Mouse (Mus musculus): ENCODE measurements around the gene Kcnip3.

The Kcnip3 gene

GRCm38 (mm10) chr2:127471281-127471680 is 50.6 kb downstream of the Kcnip3 start:
- no peak for DNase-seq (ENCODE audit: low read depth, low spot score)

DNA sequence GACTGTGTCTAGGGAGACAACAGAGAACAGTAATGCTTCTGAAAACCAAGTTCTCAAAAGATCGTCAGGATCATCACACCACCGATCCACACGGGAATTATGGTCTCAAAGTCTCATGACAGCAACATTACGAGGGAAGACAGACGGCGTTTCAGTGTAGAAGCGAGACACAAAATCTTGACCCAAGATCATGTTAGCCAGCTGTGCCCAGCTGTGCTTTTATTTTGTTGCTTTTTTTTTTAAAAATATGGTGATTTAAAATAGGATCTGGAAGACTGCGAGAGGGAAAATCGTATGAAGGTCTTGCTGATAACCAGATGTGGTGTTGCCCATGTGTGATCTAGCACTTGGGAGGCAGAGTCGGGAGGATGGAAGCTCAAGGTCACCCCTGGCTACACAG is 51.2 kb downstream of the Kcnip3 start:
- DNase-seq (ENCODE audit: low read depth, low spot score) = no peak

- DNase-seq (ENCODE audit: low read depth, low spot score) = no peak
Measured at GRCm38 (mm10) chr2:127470183-127470582, 51.7 kb downstream of the Kcnip3 start.

DNA sequence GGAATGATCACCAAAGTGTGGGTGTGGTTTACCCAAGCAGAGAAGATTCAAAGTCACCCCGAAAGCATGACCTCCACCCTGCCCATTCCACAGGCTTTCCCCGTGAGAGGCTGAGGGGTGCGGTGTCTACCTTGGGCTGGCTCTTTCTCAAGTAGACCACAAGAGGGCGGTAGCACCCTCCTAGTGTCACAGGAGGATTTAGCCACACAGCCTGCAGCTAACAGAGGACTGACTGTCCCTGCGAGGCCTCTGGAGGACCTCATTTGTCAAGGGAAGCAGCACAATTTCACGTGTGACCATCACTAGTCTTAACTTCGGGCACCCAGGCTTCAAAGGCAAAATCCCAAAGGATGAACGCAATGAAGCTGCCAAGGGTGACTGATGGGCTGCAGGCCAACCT is 59.6 kb downstream of the Kcnip3 start:
- DNase-seq (ENCODE audit: low read depth, low spot score) = peak; percentile 75

- no peak for DNase-seq (ENCODE audit: low read depth, low spot score)
Measured at GRCm38 (mm10) chr2:127461351-127461750, 60.5 kb downstream of the Kcnip3 start.

- DNase-seq (ENCODE audit: low read depth, low spot score) = no peak
Measured at GRCm38 (mm10) chr2:127459341-127459740, 62.6 kb downstream of the Kcnip3 start.

GRCm38 (mm10) chr2:127453764-127454163 is 68.1 kb downstream of the Kcnip3 start:
- peak; percentile 79 for DNase-seq (ENCODE audit: low read depth, low spot score)

DNA sequence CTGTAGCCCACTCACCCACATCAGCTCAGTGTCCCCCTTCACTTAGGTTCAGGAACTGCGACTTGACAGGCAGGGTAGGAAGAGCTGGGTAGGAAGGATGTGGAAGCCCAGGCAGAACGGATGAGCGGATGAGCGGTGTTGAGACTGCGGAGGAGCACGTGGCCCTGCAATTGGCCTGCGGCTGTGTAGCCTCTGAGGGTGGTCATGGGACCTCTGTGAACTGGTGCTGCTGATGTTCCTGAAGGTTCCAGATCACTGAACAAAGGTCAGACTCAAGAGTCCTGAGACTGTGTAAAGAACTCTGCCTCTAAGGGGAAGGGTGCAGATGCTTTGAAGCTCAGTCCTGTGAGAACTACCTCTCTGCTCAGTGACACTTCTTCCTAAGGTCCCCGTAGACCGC is 68.8 kb downstream of the Kcnip3 start:
- DNase-seq (ENCODE audit: low read depth, low spot score) = no peak

- DNase-seq (ENCODE audit: low read depth, low spot score) = no peak
Measured at GRCm38 (mm10) chr2:127451748-127452147, 70.1 kb downstream of the Kcnip3 start.

- no peak for DNase-seq (ENCODE audit: low read depth, low spot score)
Measured at GRCm38 (mm10) chr2:127449691-127450090, 72.2 kb downstream of the Kcnip3 start.

DNA sequence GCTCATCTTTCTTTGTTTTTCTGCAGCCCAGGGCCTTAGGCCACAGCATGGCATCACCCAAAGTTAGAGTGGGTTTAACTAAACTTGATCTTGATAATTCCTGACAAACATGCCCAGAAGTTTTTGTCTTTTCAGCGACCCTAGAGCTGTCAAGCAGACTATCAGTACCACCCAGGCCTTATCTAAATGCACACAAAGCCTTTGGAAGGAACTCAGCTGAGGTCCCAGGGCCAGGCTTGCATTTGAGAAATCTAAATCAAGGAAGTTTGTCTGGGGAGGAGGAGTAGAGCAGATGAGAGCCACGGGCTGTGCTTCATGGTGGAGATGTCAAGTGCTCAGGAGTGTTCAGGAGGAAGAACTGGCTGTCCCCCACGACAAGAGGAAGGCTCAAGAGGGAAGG is 75.0 kb downstream of the Kcnip3 start:
- DNase-seq (ENCODE audit: low read depth, low spot score) = no peak

DNA sequence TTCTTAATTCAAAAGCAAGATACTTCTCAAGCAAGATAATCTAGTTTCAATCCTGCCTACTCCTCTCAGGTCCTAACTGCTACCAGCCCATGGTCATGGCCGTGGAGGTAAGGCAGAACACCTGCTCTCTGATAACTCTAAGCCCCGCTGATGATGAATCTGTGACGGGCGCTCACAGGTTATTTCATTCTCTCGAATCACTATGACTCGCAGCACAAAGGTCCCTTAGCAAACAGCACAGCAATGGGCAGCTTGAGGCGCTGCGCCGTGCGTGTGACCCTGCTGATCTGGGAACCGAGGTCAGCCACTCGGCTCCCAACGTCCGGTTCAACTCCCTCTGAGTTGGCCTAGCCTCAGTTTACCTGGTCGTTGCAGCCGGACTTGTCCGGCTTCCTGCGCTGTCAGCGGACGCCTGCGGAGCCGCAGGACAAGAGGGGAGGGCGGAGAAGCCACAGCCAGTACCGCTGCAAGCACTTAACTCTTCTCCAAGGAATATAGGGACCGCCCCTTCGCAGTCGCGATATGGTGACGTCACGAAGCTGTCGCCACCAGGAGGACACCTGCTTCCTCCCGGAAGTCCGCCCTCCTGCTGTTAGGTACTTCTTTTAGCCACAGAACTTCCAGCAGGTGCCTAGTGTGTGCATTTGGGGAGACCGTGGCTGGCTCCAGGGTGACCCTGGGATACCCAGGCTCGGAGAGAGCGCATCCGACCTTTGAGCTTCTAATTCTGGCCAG is 77.7 kb downstream of the Kcnip3 start, which contains the start of gene Fahd2a:
TSS of gene Fahd2a (minus strand) at position 511 of the 735 bp plus-strand sequence.
- DNase-seq (ENCODE audit: low read depth, low spot score) = peak; percentile 96

DNA sequence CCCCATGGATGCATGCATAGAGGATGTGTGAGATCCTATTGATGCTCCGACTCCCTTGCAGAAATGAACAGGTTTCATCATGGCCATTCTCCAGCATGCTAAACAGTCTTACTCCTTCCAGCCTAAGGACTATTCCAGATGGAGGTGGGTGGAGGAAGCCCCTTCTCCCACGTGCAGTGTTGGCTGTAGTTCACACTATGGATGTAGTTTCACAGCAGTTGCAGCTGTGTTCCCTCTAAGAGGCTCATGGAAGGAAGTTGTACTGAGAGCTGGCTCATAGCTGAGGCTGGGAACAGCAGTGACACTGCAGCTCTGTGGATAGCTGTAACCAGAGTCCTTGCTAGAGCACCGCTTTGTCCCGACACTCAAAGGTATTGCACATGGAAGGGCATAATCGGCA is 84.2 kb downstream of the Kcnip3 start:
- DNase-seq (ENCODE audit: low read depth, low spot score) = no peak

DNA sequence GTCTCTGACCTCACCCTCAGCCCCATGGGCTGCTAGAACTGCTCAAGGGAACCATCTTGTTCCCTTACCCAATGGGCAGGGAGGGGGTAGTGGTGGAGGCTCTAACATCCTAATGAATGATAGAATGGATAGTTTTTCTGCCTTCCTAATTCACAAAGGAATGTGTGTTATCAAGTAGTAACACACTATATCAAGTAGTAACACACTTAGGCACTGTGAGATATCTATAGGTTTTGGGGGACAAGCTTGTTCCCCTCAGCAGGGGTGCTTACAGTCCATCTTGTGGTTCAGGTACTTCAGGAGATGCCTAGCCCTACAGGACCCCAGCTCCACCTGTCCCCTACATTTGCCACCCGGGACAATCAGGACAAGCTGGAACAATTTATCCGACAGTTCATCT is 86.3 kb downstream of the Kcnip3 start:
- no peak for DNase-seq (ENCODE audit: low read depth, low spot score)

GRCm38 (mm10) chr2:127435135-127435534 is 86.8 kb downstream of the Kcnip3 start:
- peak; percentile 48 for DNase-seq (ENCODE audit: low read depth, low spot score)

- DNase-seq (ENCODE audit: low read depth, low spot score) = peak; percentile 20
Measured at GRCm38 (mm10) chr2:127433487-127434295, 88.2 kb downstream of the Kcnip3 start.

DNA sequence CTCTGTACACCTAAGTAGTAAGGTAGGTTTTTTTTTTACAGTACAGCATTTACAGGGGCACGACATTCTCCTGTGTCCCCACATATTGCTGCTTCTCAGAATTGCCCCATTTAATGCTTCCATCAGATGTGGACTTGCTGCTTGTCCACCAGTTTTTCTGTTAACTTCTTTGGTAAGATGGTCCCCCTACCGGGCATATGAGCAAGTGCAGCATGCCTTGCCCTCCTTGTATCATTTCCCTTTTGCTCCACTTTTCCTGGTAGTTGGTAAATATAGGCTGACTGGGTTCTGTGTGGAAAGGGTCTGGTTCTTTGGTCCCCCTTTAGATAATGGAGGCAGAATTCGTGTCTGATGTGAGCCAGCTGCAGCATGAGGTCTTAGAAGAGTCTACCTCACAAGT is 91.7 kb downstream of the Kcnip3 start:
- peak; percentile 59 for DNase-seq (ENCODE audit: low read depth, low spot score)

GRCm38 (mm10) chr2:127424977-127425376 is 96.9 kb downstream of the Kcnip3 start, which contains the start of gene Gpat2:
Gene Gpat2 (plus strand): TSS chr2:127425199.
- peak; percentile 98 for DNase-seq (ENCODE audit: low read depth, low spot score)

GRCm38 (mm10) chr2:127418266-127418970 is 103.5 kb downstream of the Kcnip3 start:
- DNase-seq (ENCODE audit: low read depth, low spot score) = peak; percentile 12

DNA sequence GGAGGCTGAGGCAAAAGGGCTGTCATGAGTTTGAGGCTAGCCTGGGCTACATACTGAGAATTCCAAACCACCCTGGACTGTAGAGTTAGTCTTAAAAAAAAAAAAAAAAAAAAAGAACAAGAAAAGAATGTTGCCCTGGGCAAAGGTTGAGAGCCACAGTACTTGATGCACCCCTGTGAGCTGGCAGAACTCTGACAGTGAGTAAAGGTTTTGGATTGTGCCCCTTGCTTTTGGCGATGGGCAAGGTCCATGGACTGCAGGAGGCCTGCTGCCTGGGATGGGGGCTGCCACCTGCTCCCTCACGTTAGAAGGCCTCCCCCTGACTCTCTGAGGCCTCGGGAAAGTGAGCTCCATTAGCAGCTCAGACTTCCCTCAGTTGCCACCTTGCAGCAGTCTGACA is 105.2 kb downstream of the Kcnip3 start:
- DNase-seq (ENCODE audit: low read depth, low spot score) = no peak

DNA sequence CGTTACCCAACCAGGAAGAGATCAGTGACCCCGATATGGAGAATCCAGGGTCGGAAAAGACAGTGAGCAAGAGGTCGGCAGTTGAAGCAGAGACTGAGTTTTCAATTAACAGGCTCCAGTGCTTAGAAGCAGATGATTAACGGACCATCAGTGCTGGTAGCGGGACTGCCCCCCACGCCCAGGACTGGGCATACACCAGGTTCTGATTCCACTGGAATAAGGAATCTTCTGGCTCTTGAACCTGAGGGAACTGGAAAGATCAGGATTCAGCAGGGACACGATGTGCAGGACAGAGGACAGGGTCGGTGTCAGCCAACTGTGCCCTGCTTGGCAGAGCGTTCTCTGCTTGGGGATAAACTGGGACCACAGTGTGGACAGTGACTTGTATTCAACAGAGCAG is 106.1 kb downstream of the Kcnip3 start:
- no peak for DNase-seq (ENCODE audit: low read depth, low spot score)

GRCm38 (mm10) chr2:127411126-127411525 is 110.8 kb downstream of the Kcnip3 start:
- DNase-seq (ENCODE audit: low read depth, low spot score) = no peak
